Mouse (Mus musculus) liver, postnatal 0 days (tissue): ENCODE data around the gene Fam117a. TPM values are rescaled to one million over a fixed set of nuclear protein-coding genes. Genes with fewer than 3 reads are reported as not detected.
A peak's percentile ranks its signal among the peaks of the same experiment; 100 is the strongest.

Experiments
- ATAC-seq: fragments of 200-750 bp; cut with Nextera tagmentation; 2 replicates; pipeline ENCODE4 v1.8.0; 2017; ENCODE audit warnings: mild to moderate bottlenecking, moderate library complexity
- DNase-seq: peaks from one replicate; pipeline ENCODE4 v3.0.0-alpha.2; 2016
- H3K27ac ChIP-seq: fragments of 300-500 bp; sonication (generic); 2 replicates; pipeline ENCODE4 v1.5.1; 2014; ENCODE audit warnings: antibody characterized with exemption, moderate library complexity, mild to moderate bottlenecking, low read depth
- H3K27me3 ChIP-seq: fragments of 300-500 bp; sonication (generic); 2 replicates; pipeline ENCODE4 v1.6.1; 2014; ENCODE audit warnings: low read length, control low read depth, mixed read lengths; ENCODE audit not compliant: insufficient read depth
- H3K36me3 ChIP-seq: fragments of 300-500 bp; sonication (generic); replicated peaks from 2 replicates; pipeline ENCODE4 v1.6.1; 2014; ENCODE audit warnings: mild to moderate bottlenecking, control low read depth, low read length, moderate library complexity, mixed read lengths; ENCODE audit not compliant: insufficient read depth
- H3K4me1 ChIP-seq: fragments of 300-500 bp; sonication (generic); 2 replicates; pipeline ENCODE4 v1.6.1; 2014; ENCODE audit warnings: antibody characterized with exemption, mild to moderate bottlenecking, control low read depth; ENCODE audit not compliant: insufficient read depth
- H3K4me2 ChIP-seq: fragments of 300-500 bp; sonication (generic); 2 replicates; pipeline ENCODE4 v1.6.1; 2014; ENCODE audit warnings: low read depth, mild to moderate bottlenecking, low read length, moderate library complexity, mixed read lengths
- H3K4me3 ChIP-seq: fragments of 300-500 bp; sonication (generic); 2 replicates; pipeline ENCODE4 v1.5.1; 2014; ENCODE audit warnings: low read depth, low read length
- H3K9ac ChIP-seq: fragments of 300-500 bp; sonication (generic); replicated peaks from 2 replicates; pipeline ENCODE4 v1.6.1; 2014; ENCODE audit warnings: mild to moderate bottlenecking, moderate library complexity
- H3K9me3 ChIP-seq: fragments of 300-500 bp; sonication (generic); 2 replicates; pipeline ENCODE4 v1.6.1; 2016; ENCODE audit warnings: mild to moderate bottlenecking, control low read depth, low read length, mixed read lengths
- CTCF ChIP-seq: sonication (generic); IDR thresholded peaks from 2 replicates; pipeline ENCODE4 v1.5.1; 2016; ENCODE audit warnings: antibody characterized with exemption, low read depth
- EP300 ChIP-seq: IDR thresholded peaks from 2 replicates; pipeline ENCODE4 v1.6.1; 2016; ENCODE audit warnings: antibody characterized with exemption, low read depth, mild to moderate bottlenecking
- WGBS: fragments of 180-500 bp; shearing (Covaris S2); extraction: QIAGEN DNeasy Blood & Tissue Kit; methylation state at CpG from one replicate; pipeline ENCODE4 v1.1.7; 2014; ENCODE audit not compliant: insufficient replicate concordance; 5-methylcytosine and 5-hydroxymethylcytosine counted together
- polyA plus RNA-seq: library from polyadenylated mRNA; unstranded; fragments of >200 nt; fragmentation: Nextera tagmentation; extraction: Ambion mirVana; gene quantifications from 2 replicates; pipeline ENCODE4 v1.2.1, GENCODE M21; 2015

The Fam117a gene
- polyA plus RNA-seq, 1 experiment from 2014 or later: 60.1 TPM

DNA sequence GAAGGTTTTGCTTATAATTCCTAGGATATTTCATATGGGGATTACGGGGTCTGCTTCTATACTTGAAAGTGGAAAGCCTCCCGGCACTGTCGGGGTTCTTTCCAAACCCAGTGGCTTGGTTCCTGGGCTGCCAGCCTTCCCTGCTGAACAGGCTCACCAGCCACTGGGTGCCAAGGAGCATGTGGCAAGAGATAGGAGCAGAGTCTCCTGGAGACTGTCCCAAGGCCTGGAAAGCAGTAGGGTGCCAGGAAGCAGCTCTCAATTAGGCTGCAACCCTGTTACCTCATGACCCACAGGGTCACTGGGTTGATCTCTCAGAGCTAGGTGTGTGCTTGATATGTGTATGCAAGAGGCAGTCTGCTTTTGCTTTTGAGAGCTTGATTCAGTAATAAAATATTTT, 75.8 kb downstream of the Fam117a start:
- no peak for DNase-seq

GRCm38 (mm10) chr11:95413641-95414535, 77.1 kb downstream of the Fam117a start, which contains the start of gene Spop:
Gene Spop, plus strand, starts transcription at chr11:95414080.
- peak within 1 kb of the TSS; percentile 94 for H3K27ac ChIP-seq
- peak within 1 kb of the TSS; percentile 82 for H3K9ac ChIP-seq
- peak within 1 kb of the TSS; percentile 69 for H3K4me2 ChIP-seq
- H3K4me1 ChIP-seq: peaks cover 18% of the 10 kb centered on the region
- no peaks in the 10 kb centered on the region for H3K9me3 ChIP-seq
- H3K27me3 ChIP-seq: no peaks in the 10 kb centered on the region
- WGBS: under 1% methylated on average over 37 of the region's 58 CpGs
- ATAC-seq (peak; percentile 93), DNase-seq (peak; percentile 96)
- H3K4me3 ChIP-seq: peak within 1 kb of the TSS; percentile 80
- no peaks in the 10 kb centered on the region; the same call in 1 of the 2 replicates for H3K36me3 ChIP-seq
- TF ChIP-seq CTCF (no peak), EP300 (0 out of 2 replicates have a peak, but pooled peaks have one; percentile 17)

More for the DNA sequence above, 75.8 kb downstream of the Fam117a start:
- peaks cover 16% of the 10 kb centered on the region for H3K4me1 ChIP-seq
- no peak overlapping the region for H3K4me2 ChIP-seq
- no peak overlapping the region for H3K9ac ChIP-seq
- no peaks in the 10 kb centered on the region for H3K9me3 ChIP-seq
- H3K4me3 ChIP-seq: no peak overlapping the region
- 89% methylated on average over 3 of the region's 3 CpGs for WGBS
- no peaks in the 10 kb centered on the region for H3K36me3 ChIP-seq
- no peak overlapping the region for H3K27ac ChIP-seq
- H3K27me3 ChIP-seq: no peaks in the 10 kb centered on the region
- no peak for TF ChIP-seq EP300
- no peak for TF ChIP-seq CTCF
- ATAC-seq: no peak

DNA sequence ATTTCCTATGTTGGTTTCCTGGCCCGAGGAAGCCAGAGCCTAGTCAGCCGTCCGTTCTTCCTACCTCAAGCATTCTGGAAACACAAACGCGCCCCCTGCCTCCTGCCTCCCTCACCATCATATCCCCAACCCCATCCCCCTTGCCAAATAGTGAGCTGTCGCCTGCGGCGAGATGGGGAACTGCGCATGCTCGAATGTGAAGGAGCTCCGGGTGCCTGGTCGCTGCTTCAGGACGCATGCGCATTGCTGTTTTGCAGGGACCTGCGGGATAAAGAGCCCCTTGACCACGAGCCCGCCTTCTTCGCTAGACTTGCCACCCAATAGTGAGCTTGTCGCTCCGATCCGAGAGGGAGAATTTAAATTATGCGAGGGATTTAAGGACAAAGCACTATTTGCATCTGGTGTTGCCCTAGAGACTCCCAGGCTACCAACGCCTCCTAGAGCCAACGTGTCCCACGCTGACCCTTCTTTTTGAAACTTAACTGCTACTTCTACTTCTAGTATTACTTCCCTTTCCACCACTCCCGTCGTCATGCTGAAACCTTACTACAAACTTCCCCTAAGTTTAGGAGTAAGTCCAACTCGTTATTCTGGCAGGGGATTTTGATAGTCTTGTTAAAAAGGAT, 77.8 kb downstream of the Fam117a start:
- no peaks in the 10 kb centered on the region for H3K9me3 ChIP-seq
- H3K9ac ChIP-seq: peak overlapping the region; percentile 82
- peak overlapping the region; percentile 69 for H3K4me2 ChIP-seq
- WGBS: under 1% methylated on average over 28 of the region's 28 CpGs
- H3K27me3 ChIP-seq: no peaks in the 10 kb centered on the region
- no peak for TF ChIP-seq EP300
- TF ChIP-seq CTCF: peak; percentile 53
- peak overlapping the region; percentile 80 for H3K4me3 ChIP-seq
- ATAC-seq: peak; percentile 77
- peaks cover 18% of the 10 kb centered on the region for H3K4me1 ChIP-seq
- peak overlapping the region; percentile 94 for H3K27ac ChIP-seq
- H3K36me3 ChIP-seq: peaks cover 3% of the 10 kb centered on the region
- DNase-seq: peak; percentile 95

- no peak for DNase-seq
- Histone ChIP-seq H3K27me3 (no peaks in the 10 kb centered on the region), H3K9me3 (no peaks in the 10 kb centered on the region), H3K4me1 (peaks cover 18% of the 10 kb centered on the region), H3K4me3 (peak overlapping the region; percentile 80), H3K4me2 (peak overlapping the region; percentile 69), H3K9ac (peak overlapping the region; percentile 22; the same call in 1 of the 2 replicates), H3K36me3 (peaks cover 3% of the 10 kb centered on the region), H3K27ac (peak overlapping the region; percentile 53)
- ATAC-seq: no peak
- TF ChIP-seq EP300 (no peak), CTCF (no peak)
Measured at GRCm38 (mm10) chr11:95415931-95416330, 79.1 kb downstream of the Fam117a start.

GRCm38 (mm10) chr11:95417341-95417740, 80.5 kb downstream of the Fam117a start:
- H3K4me2 ChIP-seq: no peak overlapping the region
- ATAC-seq: no peak
- H3K4me1 ChIP-seq: peaks cover 18% of the 10 kb centered on the region
- H3K9me3 ChIP-seq: no peaks in the 10 kb centered on the region
- H3K36me3 ChIP-seq: peaks cover 3% of the 10 kb centered on the region
- 78% methylated on average over 5 of the region's 5 CpGs for WGBS
- H3K4me3 ChIP-seq: no peak overlapping the region
- H3K9ac ChIP-seq: no peak overlapping the region
- no peak for DNase-seq
- no peak overlapping the region for H3K27ac ChIP-seq
- H3K27me3 ChIP-seq: no peaks in the 10 kb centered on the region
- TF ChIP-seq CTCF: no peak
- TF ChIP-seq EP300: no peak

- no peak for ATAC-seq
- Histone ChIP-seq H3K36me3 (peaks cover 3% of the 10 kb centered on the region), H3K27me3 (no peaks in the 10 kb centered on the region), H3K9me3 (no peaks in the 10 kb centered on the region), H3K9ac (no peak overlapping the region), H3K4me2 (no peak overlapping the region), H3K4me3 (no peak overlapping the region), H3K27ac (no peak overlapping the region), H3K4me1 (peaks cover 12% of the 10 kb centered on the region)
- TF ChIP-seq EP300 (no peak), CTCF (0 out of 2 replicates have a peak, but pooled peaks have one; percentile 5)
- DNase-seq: no peak
- WGBS: 83% methylated on average over 2 of the region's 2 CpGs
Measured at GRCm38 (mm10) chr11:95420880-95421435, 84.1 kb downstream of the Fam117a start.
